Mouse (Mus musculus): Measurements from ENCODE around the gene Tmem200a.
A peak's percentile ranks its signal among the peaks of the same experiment; 100 is the strongest.

DNA sequence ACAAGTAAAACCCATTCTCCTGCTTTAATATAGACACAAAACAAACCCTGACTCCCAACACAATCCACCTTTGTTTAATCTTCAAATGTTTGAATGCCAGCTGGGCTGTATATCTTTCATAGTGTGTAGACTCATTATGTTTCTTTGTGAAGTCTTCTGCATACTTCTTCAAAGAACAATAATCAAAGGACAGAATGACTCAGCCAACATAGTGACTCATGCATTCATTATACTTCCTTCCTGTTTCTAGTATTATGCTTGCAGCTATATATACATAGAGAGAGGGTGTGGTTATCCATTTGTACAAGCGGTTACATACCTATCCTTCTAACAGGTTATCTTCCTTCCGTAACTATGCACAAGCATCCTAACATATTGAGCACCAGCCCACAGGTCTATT is 160.7 kb downstream of the Tmem200a start:
- TF ChIP-seq CTCF (IDR thresholded peaks at IDR 0.05; ENCODE audit: control insufficient read depth, insufficient read depth, insufficient read length) (no peak), FOSL1 (IDR thresholded peaks at IDR 0.05; ENCODE audit: insufficient read depth, low read length, poor library complexity, severe bottlenecking) (peak; percentile 89), MYOG (IDR thresholded peaks at IDR 0.05; ENCODE audit: control insufficient read depth, extremely low read depth, insufficient read length) (no peak), CEBPB (IDR thresholded peaks at IDR 0.05; ENCODE audit: low read depth) (no peak)

Data from C2C12 (cell line).